In genomic region chr7:92125886-92126285, GRCm38 (mm10) we compare ENCODE assay signal across 11 mouse cellular contexts.
A peak's percentile ranks its signal among the peaks of the same experiment; 100 is the strongest.
DNase-seq lines count a peak whose midpoint lies in the region; ATAC-seq and TF ChIP-seq lines count a peak whose summit lies in the region.
"Had no signal": no experiment of that assay in that cellular context is flagged by ENCODE, and none has a peak within 500 bp of the region (broad histone marks: within the 10 kb centered on the region; RNA-seq: fewer than 3 reads in every experiment).

No protein-coding gene starts in this region.

- no peak for TF ChIP-seq CTCF in stomach, postnatal 0 days (IDR thresholded peaks at IDR 0.05; ENCODE audit: low read depth)

- H3K4me3 ChIP-seq in heart, embryonic 12.5 days: no peak overlapping the region
- no peak overlapping the region for H3K4me3 ChIP-seq in heart, embryonic 10.5 days
- no peak overlapping the region for H3K4me3 ChIP-seq in stomach, embryonic 14.5 days (ENCODE audit: low read depth, low read length)
- H3K4me3 ChIP-seq in stomach, postnatal 0 days (ENCODE audit: low read depth, low read length): no peak overlapping the region
- H3K4me3 ChIP-seq: liver, embryonic 12.5 days had no signal

- WGBS in heart, embryonic 12.5 days: 21% methylated on average over 3 of the region's 3 CpGs
- 46% methylated on average over 3 of the region's 3 CpGs for WGBS in heart, embryonic 10.5 days
- WGBS in stomach, embryonic 14.5 days: 40% methylated on average over 3 of the region's 3 CpGs
- 35% methylated on average over 3 of the region's 3 CpGs for WGBS in stomach, postnatal 0 days

- no peak overlapping the region for H3K9ac ChIP-seq in heart, embryonic 12.5 days
- H3K9ac ChIP-seq in stomach, embryonic 14.5 days (replicated peaks; ENCODE audit: low read depth, low read length): no peak overlapping the region
- no peak overlapping the region for H3K9ac ChIP-seq in stomach, postnatal 0 days (ENCODE audit: low read length)
- H3K9ac ChIP-seq: liver, embryonic 12.5 days had no signal

- DNase-seq in heart, embryonic 10.5 days (ENCODE audit: low spot score): no peak
- DNase-seq in stomach, postnatal 0 days (ENCODE audit: low spot score): no peak
- peak; percentile 65 to 69 for DNase-seq in left cerebral cortex, postnatal 10 days (ENCODE audit: extremely low spot score in 1 of 2, low spot score in 2 of 2)
- DNase-seq in gastrocnemius, postnatal 10 days: no peak
- DNase-seq in adrenal gland, postnatal 10 days: no peak
- DNase-seq: kidney, adult 11 months had no signal

- TF ChIP-seq EP300 in stomach, postnatal 0 days (optimal IDR thresholded peaks at IDR 0.05): no peak

- H3K27ac ChIP-seq in heart, embryonic 12.5 days (ENCODE audit: poor library complexity, severe bottlenecking): peak overlapping the region; percentile 52
- no peak overlapping the region for H3K27ac ChIP-seq in heart, embryonic 10.5 days
- no peak overlapping the region for H3K27ac ChIP-seq in stomach, embryonic 14.5 days (ENCODE audit: low read length)
- no peak overlapping the region for H3K27ac ChIP-seq in stomach, postnatal 0 days (replicated peaks)
- H3K27ac ChIP-seq: liver, embryonic 12.5 days had no signal

- H3K4me2 ChIP-seq in heart, embryonic 12.5 days: no peak overlapping the region
- no peak overlapping the region for H3K4me2 ChIP-seq in stomach, embryonic 14.5 days (replicated peaks; ENCODE audit: low read depth, low read length)
- no peak overlapping the region for H3K4me2 ChIP-seq in stomach, postnatal 0 days (replicated peaks; ENCODE audit: low read depth)
- H3K4me2 ChIP-seq: liver, embryonic 12.5 days had no signal

- no peaks in the 10 kb centered on the region for H3K27me3 ChIP-seq in heart, embryonic 12.5 days (replicated peaks)
- no peaks in the 10 kb centered on the region for H3K27me3 ChIP-seq in heart, embryonic 10.5 days (ENCODE audit: insufficient read depth, poor library complexity, severe bottlenecking)
- H3K27me3 ChIP-seq in stomach, embryonic 14.5 days (ENCODE audit: control insufficient read depth, insufficient read depth, low read length): no peaks in the 10 kb centered on the region
- H3K27me3 ChIP-seq in stomach, postnatal 0 days (ENCODE audit: control insufficient read depth, insufficient read depth, low read length): no peaks in the 10 kb centered on the region
- H3K27me3 ChIP-seq: liver, embryonic 12.5 days had no signal

- no peaks in the 10 kb centered on the region for H3K36me3 ChIP-seq in heart, embryonic 12.5 days
- H3K36me3 ChIP-seq in heart, embryonic 10.5 days: no peaks in the 10 kb centered on the region
- H3K36me3 ChIP-seq in stomach, embryonic 14.5 days (ENCODE audit: control insufficient read depth, insufficient read depth, low read length): no peaks in the 10 kb centered on the region
- no peaks in the 10 kb centered on the region for H3K36me3 ChIP-seq in stomach, postnatal 0 days (ENCODE audit: control insufficient read depth, insufficient read depth, low read length)
- H3K36me3 ChIP-seq: liver, embryonic 12.5 days had no signal

- peak; percentile 63 for ATAC-seq in heart, embryonic 12.5 days (ENCODE audit: insufficient number of reproducible peaks, low FRiP score)
- peak; percentile 61; the same call in 1 of the 2 replicates for ATAC-seq in stomach, embryonic 14.5 days (ENCODE audit: insufficient number of reproducible peaks, insufficient read depth, low FRiP score, low read depth)
- ATAC-seq in stomach, postnatal 0 days (ENCODE audit: low FRiP score, low TSS enrichment): no peak
- no peak for ATAC-seq in CD4-positive, CD25-positive, alpha-beta regulatory T cell, adult 4 months
- ATAC-seq: activated CD4-positive, CD25-positive, alpha-beta regulatory T cell, adult 4 months; liver, embryonic 12.5 days had no signal

- H3K9me3 ChIP-seq in heart, embryonic 12.5 days (replicated peaks): no peaks in the 10 kb centered on the region
- no peaks in the 10 kb centered on the region for H3K9me3 ChIP-seq in heart, embryonic 10.5 days
- H3K9me3 ChIP-seq in stomach, embryonic 14.5 days (ENCODE audit: control insufficient read depth, low read depth, low read length): no peaks in the 10 kb centered on the region
- no peaks in the 10 kb centered on the region for H3K9me3 ChIP-seq in stomach, postnatal 0 days (ENCODE audit: control insufficient read depth, low read length)
- H3K9me3 ChIP-seq: liver, embryonic 12.5 days had no signal

- intact Hi-C loops in left cerebral cortex, postnatal 10 days (cut with DNase I): no loop called here

- peaks cover 14% of the 10 kb centered on the region for H3K4me1 ChIP-seq in heart, embryonic 12.5 days (replicated peaks)
- H3K4me1 ChIP-seq in heart, embryonic 10.5 days: no peaks in the 10 kb centered on the region
- H3K4me1 ChIP-seq in stomach, embryonic 14.5 days (ENCODE audit: control insufficient read depth, insufficient read depth, low read length): no peaks in the 10 kb centered on the region
- H3K4me1 ChIP-seq in stomach, postnatal 0 days (replicated peaks; ENCODE audit: control insufficient read depth, insufficient read depth): no peaks in the 10 kb centered on the region
- H3K4me1 ChIP-seq: liver, embryonic 12.5 days had no signal

Comparison
In these comparisons a context has a peak if more than half of its experiments do, and no peak if none do; other contexts are left out.
1. ATAC-seq: peak in heart, embryonic 12.5 days (single experiment) and stomach, embryonic 14.5 days (single experiment); none in stomach, postnatal 0 days (single experiment) and CD4-positive, CD25-positive, alpha-beta regulatory T cell, adult 4 months (single experiment).
2. DNase-seq: peak in left cerebral cortex, postnatal 10 days (2 of 2); none in heart, embryonic 10.5 days (single experiment), stomach, postnatal 0 days (single experiment), gastrocnemius, postnatal 10 days (single experiment) and adrenal gland, postnatal 10 days (single experiment).